Mouse (Mus musculus) adipocyte (in vitro differentiated cells): ENCODE data around the gene Acbd5.
"Not testable (repeated sequence)": the region's sequence is repeated elsewhere in the genome, so short reads cannot be mapped to it uniquely, and the experiment has no call there.

Source experiments
- DNase-seq: peaks from one replicate; pipeline ENCODE4 v3.0.0-alpha.2; 2016; ENCODE audit warnings: low spot score

Acbd5 gene

GRCm38 (mm10) chr2:23067552-23068369, at the start of gene Acbd5:
Gene Acbd5, plus strand, starts transcription at chr2:23068167.
- DNase-seq = peak; percentile 94

- no peak for DNase-seq
Observed at GRCm38 (mm10) chr2:23019170-23019569, 48.8 kb upstream of the Acbd5 start.

- DNase-seq = no peak
Observed at GRCm38 (mm10) chr2:23021320-23021719, 46.6 kb upstream of the Acbd5 start.

- DNase-seq = peak; percentile 40
Observed at GRCm38 (mm10) chr2:23021721-23022120, 46.2 kb upstream of the Acbd5 start.

GRCm38 (mm10) chr2:23023023-23023422, 44.9 kb upstream of the Acbd5 start:
- DNase-seq = no peak

GRCm38 (mm10) chr2:23023714-23024282, 44.2 kb upstream of the Acbd5 start:
- DNase-seq = peak; percentile 32

GRCm38 (mm10) chr2:23026379-23026778, 41.6 kb upstream of the Acbd5 start:
- no peak for DNase-seq

GRCm38 (mm10) chr2:23028826-23029225, 39.1 kb upstream of the Acbd5 start:
- DNase-seq = no peak

GRCm38 (mm10) chr2:23030631-23031030, 37.3 kb upstream of the Acbd5 start:
- no peak for DNase-seq

- DNase-seq = peak; percentile 53
Observed at GRCm38 (mm10) chr2:23034692-23035435, 33.1 kb upstream of the Acbd5 start.

- no peak for DNase-seq
Observed at GRCm38 (mm10) chr2:23035467-23035866, 32.5 kb upstream of the Acbd5 start.

- DNase-seq = peak; percentile 53
Observed at GRCm38 (mm10) chr2:23039082-23040000, 28.6 kb upstream of the Acbd5 start.

- DNase-seq = peak; percentile 98
Observed at GRCm38 (mm10) chr2:23040001-23040646, 27.8 kb upstream of the Acbd5 start, which contains the start of gene Abi1. Gene Abi1, minus strand, starts transcription at chr2:23040241.

GRCm38 (mm10) chr2:23040690-23041089, 27.3 kb upstream of the Acbd5 start:
- DNase-seq = not testable (repeated sequence)

- DNase-seq = no peak
Observed at GRCm38 (mm10) chr2:23041457-23041856, 26.5 kb upstream of the Acbd5 start.

GRCm38 (mm10) chr2:23042189-23042588, 25.8 kb upstream of the Acbd5 start:
- DNase-seq = no peak

- DNase-seq = no peak
Observed at GRCm38 (mm10) chr2:23045703-23046102, 22.3 kb upstream of the Acbd5 start.

- no peak for DNase-seq
Observed at GRCm38 (mm10) chr2:23048006-23048405, 20.0 kb upstream of the Acbd5 start.

GRCm38 (mm10) chr2:23051890-23052289, 16.1 kb upstream of the Acbd5 start:
- DNase-seq = no peak

- no peak for DNase-seq
Observed at GRCm38 (mm10) chr2:23052523-23052922, 15.4 kb upstream of the Acbd5 start.

GRCm38 (mm10) chr2:23068370-23068737, 387 bp downstream of the Acbd5 start:
- DNase-seq = no peak
